Mouse (Mus musculus): ENCODE results near the gene Crybb2. TPM values are rescaled to one million over a fixed set of nuclear protein-coding genes. Genes with fewer than 3 reads are reported as not detected.
A peak's percentile ranks its signal among the peaks of the same experiment; 100 is the strongest.

Gene Crybb2
- polyA plus RNA-seq, 1 experiment = not detected

- Histone ChIP-seq H3K4me3 (replicated peaks; ENCODE audit: control insufficient read depth, low read depth, low read length) (no peak overlapping the region), H3K4me1 (ENCODE audit: control insufficient read depth, insufficient read depth, low read length) (no peaks in the 10 kb centered on the region), H3K27ac (ENCODE audit: control insufficient read depth, insufficient read depth, low read depth, low read length, poor library complexity) (no peak overlapping the region)
- TF ChIP-seq CTCF (IDR thresholded peaks at IDR 0.05; ENCODE audit: control insufficient read depth, insufficient read depth, low read length) = peak; percentile 57
- no peak for TF ChIP-seq POLR2A (IDR thresholded peaks at IDR 0.05; ENCODE audit: borderline replicate concordance, control insufficient read depth, low read depth, low read length)
- WGBS = 63% methylated on average over 5 of the region's 5 CpGs
These were observed 8.8 kb upstream of the Crybb2 start for GRCm38 (mm10) chr5:113078686-113079085.

GRCm38 (mm10) chr5:113054308-113054707 lies 15.6 kb downstream of the Crybb2 start:
- peaks cover 1% of the 10 kb centered on the region; the same call in 1 of the 2 replicates for H3K4me1 ChIP-seq (ENCODE audit: control insufficient read depth, insufficient read depth, low read length)
- H3K4me3 ChIP-seq (replicated peaks; ENCODE audit: control insufficient read depth, low read depth, low read length) = no peak overlapping the region
- 9% methylated on average over 16 of the region's 16 CpGs for WGBS
- TF ChIP-seq CTCF (IDR thresholded peaks at IDR 0.05; ENCODE audit: control insufficient read depth, insufficient read depth, low read length) (peak; percentile 95), POLR2A (IDR thresholded peaks at IDR 0.05; ENCODE audit: borderline replicate concordance, control insufficient read depth, low read depth, low read length) (peak; percentile 17; the same call in 1 of the 2 replicates)
- no peak overlapping the region for H3K27ac ChIP-seq (ENCODE audit: control insufficient read depth, insufficient read depth, low read depth, low read length, poor library complexity)

- no peak overlapping the region for H3K4me3 ChIP-seq (replicated peaks; ENCODE audit: control insufficient read depth, low read depth, low read length)
- WGBS = 73% methylated on average over 7 of the region's 7 CpGs
- H3K27ac ChIP-seq (ENCODE audit: control insufficient read depth, insufficient read depth, low read depth, low read length, poor library complexity) = no peak overlapping the region
- TF ChIP-seq POLR2A (IDR thresholded peaks at IDR 0.05; ENCODE audit: borderline replicate concordance, control insufficient read depth, low read depth, low read length) = no peak
- H3K4me1 ChIP-seq (ENCODE audit: control insufficient read depth, insufficient read depth, low read length) = peaks cover 1% of the 10 kb centered on the region; the same call in 1 of the 2 replicates
These were observed 19.2 kb downstream of the Crybb2 start for GRCm38 (mm10) chr5:113050581-113051185.

- TF ChIP-seq POLR2A (IDR thresholded peaks at IDR 0.05; ENCODE audit: borderline replicate concordance, control insufficient read depth, low read depth, low read length) = no peak
- TF ChIP-seq CTCF (IDR thresholded peaks at IDR 0.05; ENCODE audit: control insufficient read depth, insufficient read depth, low read length) = no peak
- no peak overlapping the region for H3K27ac ChIP-seq (ENCODE audit: control insufficient read depth, insufficient read depth, low read depth, low read length, poor library complexity)
These were observed 20.0 kb downstream of the Crybb2 start for GRCm38 (mm10) chr5:113049876-113050275.

GRCm38 (mm10) chr5:113045511-113046273 lies 24.2 kb downstream of the Crybb2 start:
- H3K4me3 ChIP-seq (replicated peaks; ENCODE audit: control insufficient read depth, low read depth, low read length) = no peak overlapping the region
- H3K27ac ChIP-seq (ENCODE audit: control insufficient read depth, insufficient read depth, low read depth, low read length, poor library complexity) = no peak overlapping the region
- WGBS = 85% methylated on average over 10 of the region's 10 CpGs
- H3K4me1 ChIP-seq (ENCODE audit: control insufficient read depth, insufficient read depth, low read length) = no peaks in the 10 kb centered on the region
- TF ChIP-seq POLR2A (IDR thresholded peaks at IDR 0.05; ENCODE audit: borderline replicate concordance, control insufficient read depth, low read depth, low read length) = no peak
- no peak for TF ChIP-seq CTCF (IDR thresholded peaks at IDR 0.05; ENCODE audit: control insufficient read depth, insufficient read depth, low read length)

More at GRCm38 (mm10) chr5:113049876-113050275, 20.0 kb downstream of the Crybb2 start:
- Histone ChIP-seq H3K4me1 (ENCODE audit: control insufficient read depth, insufficient read depth, low read length) (peaks cover 1% of the 10 kb centered on the region; the same call in 1 of the 2 replicates), H3K4me3 (replicated peaks; ENCODE audit: control insufficient read depth, low read depth, low read length) (no peak overlapping the region)

- WGBS = 69% methylated on average over 8 of the region's 8 CpGs
- no peak for TF ChIP-seq POLR2A (IDR thresholded peaks at IDR 0.05; ENCODE audit: borderline replicate concordance, control insufficient read depth, low read depth, low read length)
- TF ChIP-seq CTCF (IDR thresholded peaks at IDR 0.05; ENCODE audit: control insufficient read depth, insufficient read depth, low read length) = no peak
- Histone ChIP-seq H3K4me1 (ENCODE audit: control insufficient read depth, insufficient read depth, low read length) (no peaks in the 10 kb centered on the region), H3K27ac (ENCODE audit: control insufficient read depth, insufficient read depth, low read depth, low read length, poor library complexity) (no peak overlapping the region), H3K4me3 (replicated peaks; ENCODE audit: control insufficient read depth, low read depth, low read length) (no peak overlapping the region)
These were observed 26.4 kb downstream of the Crybb2 start for GRCm38 (mm10) chr5:113043531-113043930.

- TF ChIP-seq POLR2A (IDR thresholded peaks at IDR 0.05; ENCODE audit: borderline replicate concordance, control insufficient read depth, low read depth, low read length) (no peak), CTCF (IDR thresholded peaks at IDR 0.05; ENCODE audit: control insufficient read depth, insufficient read depth, low read length) (no peak)
- Histone ChIP-seq H3K4me3 (replicated peaks; ENCODE audit: control insufficient read depth, low read depth, low read length) (no peak overlapping the region), H3K27ac (ENCODE audit: control insufficient read depth, insufficient read depth, low read depth, low read length, poor library complexity) (no peak overlapping the region), H3K4me1 (ENCODE audit: control insufficient read depth, insufficient read depth, low read length) (no peaks in the 10 kb centered on the region)
- 53% methylated on average over 5 of the region's 5 CpGs for WGBS
These were observed 28.3 kb downstream of the Crybb2 start for GRCm38 (mm10) chr5:113041567-113042071.

- WGBS = 67% methylated on average over 6 of the region's 6 CpGs
- TF ChIP-seq CTCF (IDR thresholded peaks at IDR 0.05; ENCODE audit: control insufficient read depth, insufficient read depth, low read length) = no peak
- no peak overlapping the region for H3K4me3 ChIP-seq (replicated peaks; ENCODE audit: control insufficient read depth, low read depth, low read length)
- no peak overlapping the region for H3K27ac ChIP-seq (ENCODE audit: control insufficient read depth, insufficient read depth, low read depth, low read length, poor library complexity)
- no peaks in the 10 kb centered on the region; the same call in 1 of the 2 replicates for H3K4me1 ChIP-seq (ENCODE audit: control insufficient read depth, insufficient read depth, low read length)
These were observed 29.1 kb downstream of the Crybb2 start for GRCm38 (mm10) chr5:113040776-113041175.

Data from bone marrow, adult 2 months (tissue).